Mouse (Mus musculus) intestine, embryonic 14.5 days (tissue): Measurements from ENCODE around the gene Gpr31b. TPM values are rescaled to one million over a fixed set of nuclear protein-coding genes. Genes with fewer than 3 reads are reported as not detected.
"Not testable (repeated sequence)": the region's sequence is repeated elsewhere in the genome, so short reads cannot be mapped to it uniquely, and the experiment has no call there.

Experiments
- ATAC-seq: fragments of 200-750 bp; cut with Nextera tagmentation; replicated peaks from 2 replicates; pipeline ENCODE4 v1.8.0; 2017; ENCODE audit warnings: low read depth, moderate number of reproducible peaks, moderate TSS enrichment, moderate library complexity; ENCODE audit not compliant: low FRiP score, low TSS enrichment
- DNase-seq: peaks from one replicate; pipeline ENCODE4 v3.0.0-alpha.2; 2018; ENCODE audit warnings: low spot score
- H3K27ac ChIP-seq: fragments of 300-500 bp; sonication (generic); 2 replicates; pipeline ENCODE4 v1.5.1; 2014; ENCODE audit warnings: low read depth, mild to moderate bottlenecking, control low read depth
- H3K27me3 ChIP-seq: fragments of 300-500 bp; sonication (generic); replicated peaks from 2 replicates; pipeline ENCODE4 v1.6.1; 2014; ENCODE audit warnings: low read length, control low read depth; ENCODE audit not compliant: control insufficient read depth, insufficient read depth
- H3K36me3 ChIP-seq: fragments of 300-500 bp; sonication (generic); 2 replicates; pipeline ENCODE4 v1.6.1; 2014; ENCODE audit warnings: low read length, control low read depth; ENCODE audit not compliant: control insufficient read depth, insufficient read depth
- H3K4me1 ChIP-seq: fragments of 300-500 bp; sonication (generic); replicated peaks from 2 replicates; pipeline ENCODE4 v1.6.1; 2014; ENCODE audit warnings: low read length, control low read depth, mixed read lengths; ENCODE audit not compliant: control insufficient read depth, insufficient read depth
- H3K4me2 ChIP-seq: fragments of 300-500 bp; sonication (generic); 2 replicates; pipeline ENCODE4 v1.6.1; 2014; ENCODE audit warnings: low read length
- H3K4me3 ChIP-seq: fragments of 300-500 bp; sonication (generic); 2 replicates; pipeline ENCODE4 v1.5.1; 2014; ENCODE audit warnings: low read depth, low read length, control low read depth, mixed read lengths
- H3K9ac ChIP-seq: fragments of 300-500 bp; sonication (generic); 2 replicates; pipeline ENCODE4 v1.6.1; 2014; ENCODE audit warnings: mild to moderate bottlenecking, low read length
- H3K9me3 ChIP-seq: fragments of 300-500 bp; sonication (generic); 2 replicates; pipeline ENCODE4 v1.6.1; 2016; ENCODE audit warnings: low read length, control low read depth; ENCODE audit not compliant: control insufficient read depth
- WGBS: fragments of 180-500 bp; shearing (Covaris S2); extraction: QIAGEN DNeasy Blood & Tissue Kit; methylation state at CpG from one replicate; pipeline ENCODE4 v1.1.7; 2014; 5-methylcytosine and 5-hydroxymethylcytosine counted together
- polyA plus RNA-seq: library from polyadenylated mRNA; unstranded; fragments of >200 nt; fragmentation: Nextera tagmentation; extraction: Ambion mirVana; gene quantifications from 2 replicates; pipeline ENCODE4 v1.2.1, GENCODE M21; 2014

The Gpr31b gene
- polyA plus RNA-seq, 1 experiment from 2014 or later = not detected

GRCm38 (mm10) chr17:13004436-13004835, 47.7 kb downstream of the Gpr31b start:
- not testable (repeated sequence) for H3K9me3 ChIP-seq, H3K4me3 ChIP-seq, H3K4me2 ChIP-seq, H3K27me3 ChIP-seq, H3K9ac ChIP-seq, H3K27ac ChIP-seq, DNase-seq, ATAC-seq, H3K36me3 ChIP-seq
- 71% methylated on average over 2 of the region's 2 CpGs for WGBS
- H3K4me1 ChIP-seq = peaks cover 10% of the 10 kb centered on the region

- WGBS = 90% methylated on average over 5 of the region's 5 CpGs
- H3K36me3 ChIP-seq, H3K9ac ChIP-seq, ATAC-seq, H3K4me3 ChIP-seq, H3K9me3 ChIP-seq, H3K27ac ChIP-seq, H3K27me3 ChIP-seq, H3K4me2 ChIP-seq, H3K4me1 ChIP-seq, DNase-seq: not testable (repeated sequence)
Measured at GRCm38 (mm10) chr17:13002243-13002642, 49.9 kb downstream of the Gpr31b start.

Other genes starting within 250 kb of the Gpr31b start
- gene Mas1, start 184.2 kb downstream of the Gpr31b start, polyA plus RNA-seq = 0.64 and 1.3 TPM in 2 replicates
- gene Mrgprh, start 176.3 kb downstream of the Gpr31b start, polyA plus RNA-seq = not detected in 2 replicates
- gene Pnldc1, start 142.1 kb downstream of the Gpr31b start, polyA plus RNA-seq = 0.65 and 1.4 TPM in 2 replicates
- 447 and 471 TPM in 2 replicates for gene Tcp1, start 136.6 kb downstream of the Gpr31b start, polyA plus RNA-seq
- 168 TPM in 2 replicates for gene Mrpl18, start 136.0 kb downstream of the Gpr31b start, polyA plus RNA-seq
- 0.81 and 1.1 TPM in 2 replicates for gene Acat3, start 111.7 kb downstream of the Gpr31b start, polyA plus RNA-seq
- 141 and 151 TPM in 2 replicates for gene Acat2, start 91.5 kb downstream of the Gpr31b start, polyA plus RNA-seq
- gene Wtap, start 58.1 kb downstream of the Gpr31b start, polyA plus RNA-seq = 121 and 131 TPM in 2 replicates
- gene Sod2, start 45.5 kb downstream of the Gpr31b start, polyA plus RNA-seq = 141 and 149 TPM in 2 replicates
- gene Tcp10b, start 8.8 kb upstream of the Gpr31b start, polyA plus RNA-seq = 0.09 and 0.31 TPM in 2 replicates
- not detected in 2 replicates for gene Unc93a, start 79.5 kb upstream of the Gpr31b start, polyA plus RNA-seq
- not detected in 2 replicates for gene Smok2a, start 168.9 kb upstream of the Gpr31b start, polyA plus RNA-seq
- not detected in 2 replicates for gene Smok2b, start 178.0 kb upstream of the Gpr31b start, polyA plus RNA-seq